Mouse (Mus musculus) neural tube, embryonic 11.5 days (tissue): Measurements from ENCODE around the gene Cyp2d26. TPM values are rescaled to one million over a fixed set of nuclear protein-coding genes. Genes with fewer than 3 reads are reported as not detected.
"Not testable (repeated sequence)": the region's sequence is repeated elsewhere in the genome, so short reads cannot be mapped to it uniquely, and the experiment has no call there.

Experiments
- ATAC-seq: fragments of 200-750 bp; cut with Nextera tagmentation; 2 replicates; pipeline ENCODE4 v1.8.0; 2017; ENCODE audit warnings: moderate number of reproducible peaks, mild to moderate bottlenecking, moderate TSS enrichment, moderate library complexity; ENCODE audit not compliant: insufficient read depth, low FRiP score, low TSS enrichment
- DNase-seq: peaks from one replicate; pipeline ENCODE4 v3.0.0-alpha.2; 2015; ENCODE audit warnings: low spot score
- H3K27ac ChIP-seq: fragments of 300-500 bp; sonication (generic); 2 replicates; pipeline ENCODE4 v1.5.1; 2014; ENCODE audit warnings: low read depth, mild to moderate bottlenecking, low read length
- H3K27me3 ChIP-seq: fragments of 300-500 bp; sonication (generic); 2 replicates; pipeline ENCODE4 v1.6.1; 2014; ENCODE audit warnings: mild to moderate bottlenecking, low read length, mixed read lengths; ENCODE audit not compliant: control insufficient read depth, insufficient read depth
- H3K36me3 ChIP-seq: fragments of 300-500 bp; sonication (generic); 2 replicates; pipeline ENCODE4 v1.6.1; 2014; ENCODE audit warnings: mild to moderate bottlenecking, low read length, moderate library complexity, mixed read lengths; ENCODE audit not compliant: control insufficient read depth, insufficient read depth
- H3K4me1 ChIP-seq: fragments of 300-500 bp; sonication (generic); 2 replicates; pipeline ENCODE4 v1.6.1; 2014; ENCODE audit warnings: low read length, mixed read lengths; ENCODE audit not compliant: control insufficient read depth, insufficient read depth
- H3K4me2 ChIP-seq: fragments of 300-500 bp; sonication (generic); 2 replicates; pipeline ENCODE4 v1.6.1; 2014; ENCODE audit warnings: low read depth, mild to moderate bottlenecking, moderate library complexity
- H3K4me3 ChIP-seq: fragments of 300-500 bp; sonication (generic); 2 replicates; pipeline ENCODE4 v1.5.1; 2014; ENCODE audit warnings: low read depth, low read length
- H3K9ac ChIP-seq: fragments of 300-500 bp; sonication (generic); 2 replicates; pipeline ENCODE4 v1.6.1; 2014; ENCODE audit warnings: mild to moderate bottlenecking, low read length
- H3K9me3 ChIP-seq: fragments of 300-500 bp; sonication (generic); 2 replicates; pipeline ENCODE4 v1.6.1; 2016; ENCODE audit warnings: low read length; ENCODE audit not compliant: control insufficient read depth
- WGBS: fragments of 180-500 bp; shearing (Covaris S2); extraction: QIAGEN DNeasy Blood & Tissue Kit; methylation state at CpG from one replicate; pipeline ENCODE4 v1.1.7; 2014; 5-methylcytosine and 5-hydroxymethylcytosine counted together
- polyA plus RNA-seq: library from polyadenylated mRNA; unstranded; fragments of >200 nt; fragmentation: Nextera tagmentation; extraction: Ambion mirVana; gene quantifications from 2 replicates; pipeline ENCODE4 v1.2.1, GENCODE M21; 2014

The Cyp2d26 gene
- polyA plus RNA-seq, 1 experiment from 2014 or later = not detected

DNA sequence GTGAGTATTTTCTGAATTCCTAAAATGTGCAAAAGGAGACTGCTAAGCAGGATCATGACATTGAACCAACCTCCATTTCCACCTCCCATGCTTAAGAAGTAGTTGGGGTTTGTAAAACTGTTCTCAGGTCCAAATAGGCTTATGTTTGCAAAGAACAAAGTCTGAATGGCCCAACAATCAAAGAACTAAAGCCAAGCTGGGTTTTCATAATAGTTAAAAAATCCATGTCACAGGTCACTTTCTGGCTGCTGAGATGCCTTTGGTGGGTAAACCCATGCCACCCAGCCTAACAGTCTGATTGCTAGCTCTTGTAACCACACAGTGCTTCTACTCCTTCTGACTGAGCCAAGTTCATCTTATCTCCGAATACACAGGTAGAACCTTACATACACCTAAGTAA, 9.5 kb downstream of the Cyp2d26 start:
- DNase-seq = no peak
- 79% methylated on average over 1 of the region's 1 CpGs for WGBS
- ATAC-seq = no peak

DNA sequence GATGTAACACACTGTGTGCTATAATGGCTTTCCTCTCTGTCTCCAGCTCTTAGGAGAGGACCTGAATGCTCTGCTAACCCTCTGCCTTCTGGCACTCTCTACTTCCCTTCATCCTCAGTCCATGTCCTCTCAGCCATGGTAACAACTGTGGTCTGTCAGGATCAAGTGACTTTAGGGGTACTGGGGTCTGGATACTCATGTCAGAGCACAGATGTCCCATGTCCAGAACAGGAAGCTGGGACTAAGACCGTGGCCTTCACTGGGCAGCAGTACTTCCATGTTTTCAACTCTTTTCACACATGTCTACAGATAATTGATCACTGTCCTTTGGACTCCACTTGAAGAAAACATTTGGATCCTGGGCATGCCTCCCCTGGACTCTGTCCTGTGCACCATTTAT, 10.3 kb downstream of the Cyp2d26 start:
- ATAC-seq = no peak
- Histone ChIP-seq H3K9me3 (no peaks in the 10 kb centered on the region), H3K4me3 (no peak overlapping the region), H3K36me3 (no peaks in the 10 kb centered on the region), H3K27ac (no peak overlapping the region), H3K9ac (no peak overlapping the region), H3K4me2 (no peak overlapping the region), H3K4me1 (no peaks in the 10 kb centered on the region), H3K27me3 (no peaks in the 10 kb centered on the region)
- 74% methylated on average over 1 of the region's 1 CpGs for WGBS
- DNase-seq = no peak

More for the DNA sequence above, 9.5 kb downstream of the Cyp2d26 start:
- Histone ChIP-seq H3K9me3 (no peaks in the 10 kb centered on the region), H3K27me3 (no peaks in the 10 kb centered on the region), H3K4me1 (no peaks in the 10 kb centered on the region), H3K4me3 (no peak overlapping the region), H3K9ac (no peak overlapping the region), H3K4me2 (no peak overlapping the region), H3K36me3 (no peaks in the 10 kb centered on the region), H3K27ac (no peak overlapping the region)

DNA sequence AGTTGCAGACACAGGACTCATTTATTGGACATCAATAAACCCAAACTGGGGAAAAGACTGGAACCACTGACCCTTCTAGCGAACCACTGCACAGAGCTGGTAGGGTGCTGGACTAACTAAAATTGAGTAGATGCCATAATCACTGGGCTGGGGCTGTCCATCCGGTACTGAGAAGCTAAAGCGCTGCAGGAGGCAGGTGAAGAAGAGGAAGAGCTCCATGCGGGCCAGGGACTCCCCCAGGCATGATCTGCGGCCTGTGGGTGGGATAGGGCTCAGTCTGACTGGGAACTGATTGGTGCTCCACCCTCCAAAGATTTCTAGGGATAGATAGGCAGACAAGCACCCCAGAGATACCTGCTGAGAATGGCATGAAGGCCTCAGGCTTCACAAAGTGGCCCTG, 16.2 kb downstream of the Cyp2d26 start:
- not testable (repeated sequence) for H3K4me3 ChIP-seq, H3K4me2 ChIP-seq, DNase-seq, H3K27me3 ChIP-seq, H3K9ac ChIP-seq, H3K36me3 ChIP-seq, H3K9me3 ChIP-seq, H3K27ac ChIP-seq, ATAC-seq, H3K4me1 ChIP-seq
- 92% methylated on average over 5 of the region's 5 CpGs for WGBS

DNA sequence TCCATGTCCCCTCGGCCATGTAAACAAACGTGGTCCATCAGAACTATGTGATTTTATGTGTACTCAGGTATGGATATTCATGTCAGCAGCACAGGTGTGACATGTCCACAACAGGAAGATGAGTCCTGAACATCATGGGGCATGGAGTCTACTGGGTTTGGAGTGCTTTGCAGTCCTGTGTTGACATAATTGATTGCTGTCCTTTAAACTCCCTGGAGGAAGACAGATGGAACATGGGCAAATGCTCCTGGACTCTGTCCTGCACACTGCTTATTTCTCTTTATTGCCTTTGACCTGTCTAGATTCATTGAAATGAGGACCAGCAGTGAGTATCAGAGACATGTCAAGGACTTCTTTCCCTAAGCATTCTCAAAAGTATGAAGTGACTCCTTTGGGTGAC, 28.2 kb downstream of the Cyp2d26 start:
- 87% methylated on average over 2 of the region's 2 CpGs for WGBS

DNA sequence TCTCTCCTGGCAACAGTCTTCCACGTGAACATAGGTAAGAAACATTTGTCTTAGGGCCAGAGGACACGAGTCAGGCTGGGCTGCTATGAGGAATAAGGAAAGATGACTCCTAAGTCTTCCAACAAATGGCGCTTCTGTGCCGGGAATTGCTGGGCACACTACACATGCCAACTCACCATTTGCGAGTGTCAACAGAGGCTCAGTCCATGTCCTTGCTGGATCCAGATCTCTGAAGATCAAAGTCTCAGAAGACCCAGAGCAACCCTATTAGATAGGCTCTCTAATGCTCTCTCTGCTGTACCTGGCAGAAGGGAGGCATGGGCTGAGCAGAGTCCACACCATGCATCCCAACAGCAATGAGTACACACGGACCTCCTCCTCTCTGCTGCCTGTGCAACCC, 29.2 kb downstream of the Cyp2d26 start:
- H3K36me3 ChIP-seq = no peaks in the 10 kb centered on the region
- no peaks in the 10 kb centered on the region for H3K27me3 ChIP-seq
- no peak overlapping the region for H3K27ac ChIP-seq
- no peak for DNase-seq
- H3K4me3 ChIP-seq = no peak overlapping the region
- H3K9me3 ChIP-seq = no peaks in the 10 kb centered on the region
- no peak overlapping the region for H3K4me2 ChIP-seq
- WGBS = 85% methylated on average over 6 of the region's 6 CpGs
- ATAC-seq = no peak
- no peaks in the 10 kb centered on the region for H3K4me1 ChIP-seq
- H3K9ac ChIP-seq = no peak overlapping the region

More for the DNA sequence above, 28.2 kb downstream of the Cyp2d26 start:
- Histone ChIP-seq H3K9me3 (no peaks in the 10 kb centered on the region), H3K27ac (no peak overlapping the region), H3K9ac (no peak overlapping the region), H3K4me2 (no peak overlapping the region), H3K4me3 (no peak overlapping the region), H3K36me3 (no peaks in the 10 kb centered on the region), H3K4me1 (no peaks in the 10 kb centered on the region), H3K27me3 (no peaks in the 10 kb centered on the region)
- DNase-seq (no peak), ATAC-seq (no peak)

DNA sequence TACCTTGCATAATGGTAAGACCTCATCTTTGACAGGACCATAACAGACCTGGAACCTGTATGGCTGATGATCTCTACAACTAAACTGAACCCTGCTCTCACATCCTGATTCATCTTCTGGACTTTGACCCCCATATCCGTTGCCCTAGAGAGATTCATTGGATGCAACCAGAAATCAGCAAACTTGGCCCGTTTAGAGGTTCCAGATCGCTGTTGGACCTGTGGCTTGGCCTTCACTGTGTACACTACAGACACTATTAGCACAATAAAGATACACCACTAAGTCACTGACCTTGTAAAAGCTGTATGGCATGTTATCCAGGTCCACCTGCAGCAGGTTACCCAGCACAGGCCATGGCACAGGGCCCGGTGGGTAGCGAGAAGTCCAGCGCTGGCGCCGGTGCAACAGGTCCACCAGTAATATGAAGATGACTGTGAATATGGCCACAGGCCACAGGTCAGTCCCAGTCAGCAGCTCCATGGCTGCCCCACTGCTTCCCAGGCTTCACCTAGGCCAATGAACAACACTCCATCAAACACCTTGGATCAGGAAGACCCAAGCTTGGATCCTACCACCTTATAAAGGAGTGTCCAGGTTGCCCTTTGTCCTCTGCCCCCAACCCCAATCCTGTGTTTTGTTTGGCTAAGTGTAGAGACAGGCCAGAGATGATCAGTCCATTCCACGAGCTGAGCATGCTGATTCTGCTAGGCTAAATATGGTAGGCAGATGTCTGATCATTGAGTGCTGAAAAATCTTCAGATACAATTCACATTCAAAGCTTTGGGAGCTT, 30.3 kb downstream of the Cyp2d26 start, which contains the start of gene Cyp2d40:
Gene Cyp2d40, minus strand, starts transcription at position 553 of the 790 bp plus-strand sequence.
- no peak for DNase-seq
- Histone ChIP-seq H3K9ac (no peak within 1 kb of the TSS), H3K4me1 (no peaks in the 10 kb centered on the region), H3K9me3 (no peaks in the 10 kb centered on the region), H3K27me3 (no peaks in the 10 kb centered on the region), H3K4me3 (no peak within 1 kb of the TSS), H3K4me2 (no peak within 1 kb of the TSS), H3K27ac (no peak within 1 kb of the TSS), H3K36me3 (no peaks in the 10 kb centered on the region)
- ATAC-seq = no peak
- 93% methylated on average over 9 of the region's 9 CpGs for WGBS

DNA sequence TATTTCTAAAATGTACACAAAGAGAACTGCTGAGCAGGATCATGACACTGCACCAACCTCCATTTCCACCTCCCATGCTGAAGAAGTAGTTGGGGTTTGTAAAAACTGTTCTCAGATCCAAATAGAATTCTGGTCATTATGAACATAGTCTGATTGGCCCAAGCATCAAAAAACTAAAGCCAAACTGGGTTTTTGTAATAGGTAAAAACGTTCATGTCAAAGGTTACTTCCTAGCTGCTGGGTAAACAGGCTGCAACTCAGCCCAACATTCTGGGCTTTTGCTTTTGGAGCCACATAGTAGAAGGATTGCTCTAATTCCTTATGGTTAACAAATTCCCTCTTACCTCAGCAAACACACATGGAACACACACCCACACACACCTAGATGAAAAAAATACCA, 46.0 kb downstream of the Cyp2d26 start:
- ATAC-seq = no peak
- WGBS = 60% methylated on average over 1 of the region's 1 CpGs
- Histone ChIP-seq H3K4me1 (no peaks in the 10 kb centered on the region), H3K9ac (no peak overlapping the region), H3K4me3 (no peak overlapping the region), H3K27me3 (no peaks in the 10 kb centered on the region), H3K9me3 (no peaks in the 10 kb centered on the region), H3K36me3 (no peaks in the 10 kb centered on the region), H3K27ac (no peak overlapping the region), H3K4me2 (no peak overlapping the region)
- no peak for DNase-seq

DNA sequence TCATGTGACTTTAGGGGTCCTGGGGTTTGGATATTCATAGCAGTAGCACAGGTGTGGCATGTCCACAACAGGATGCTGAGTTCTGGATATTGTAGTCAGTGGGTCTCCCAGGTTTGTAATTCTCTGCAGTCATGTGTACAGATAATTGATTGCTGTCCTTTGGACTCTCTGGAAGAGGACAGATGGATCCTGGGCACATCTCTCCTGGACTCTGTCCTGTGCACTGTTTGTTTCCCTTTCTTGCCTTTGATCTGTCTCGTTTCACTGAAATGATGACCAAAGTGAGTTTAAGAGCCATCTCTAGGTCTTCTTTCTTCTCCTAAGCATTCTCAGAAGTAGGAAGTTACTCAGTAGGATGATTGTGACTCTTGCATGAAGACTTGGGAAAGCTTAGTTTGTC, 46.6 kb downstream of the Cyp2d26 start:
- Histone ChIP-seq H3K27ac (no peak overlapping the region), H3K9ac (no peak overlapping the region), H3K36me3 (no peaks in the 10 kb centered on the region), H3K27me3 (no peaks in the 10 kb centered on the region), H3K9me3 (no peaks in the 10 kb centered on the region), H3K4me1 (no peaks in the 10 kb centered on the region), H3K4me3 (no peak overlapping the region), H3K4me2 (no peak overlapping the region)
- ATAC-seq = no peak
- no peak for DNase-seq
- WGBS = 67% methylated on average over 1 of the region's 1 CpGs
